In the genomic region with DNA sequence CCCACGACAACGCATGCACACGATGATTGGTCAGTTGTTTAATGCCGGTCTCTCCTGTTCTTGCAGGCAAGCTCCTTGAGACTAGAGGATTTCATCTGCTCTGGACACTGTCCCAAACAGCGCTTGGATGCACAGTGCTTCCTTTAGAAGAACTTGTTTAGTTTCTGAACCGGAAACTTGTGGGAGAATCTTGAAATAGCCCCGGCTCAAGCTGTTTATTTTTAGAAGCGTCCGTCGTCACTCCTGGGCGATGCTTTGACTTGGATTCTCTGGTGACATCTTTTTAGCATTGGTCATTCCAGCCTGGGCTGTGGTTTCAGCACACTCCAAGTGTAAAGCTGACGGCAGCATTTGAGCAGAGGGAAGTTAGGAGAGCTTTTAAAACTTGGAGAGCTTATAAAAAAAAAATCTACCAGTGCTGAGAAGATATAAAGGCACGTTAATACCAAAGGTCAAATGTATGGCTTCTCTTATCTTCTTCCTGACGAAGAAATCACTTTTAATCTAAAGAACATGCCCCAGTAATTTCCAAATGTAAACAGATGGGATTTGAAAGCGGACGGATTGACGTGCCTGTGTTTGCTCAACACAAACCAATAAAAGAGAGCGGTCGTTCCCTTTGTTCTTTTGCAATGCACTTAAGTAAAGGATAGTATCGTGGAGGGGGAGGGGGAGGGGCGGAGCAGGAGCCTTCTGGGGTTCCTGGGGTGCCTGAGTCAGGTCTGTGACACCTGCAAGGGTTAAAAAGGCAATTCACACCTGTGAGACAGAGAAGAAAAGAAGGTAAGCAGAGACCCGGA, we compare ENCODE assay signal across 8 mouse cellular contexts. TPM values are rescaled to one million over a fixed set of nuclear protein-coding genes. Genes with fewer than 3 reads are reported as not detected.
DNase-seq lines count a peak whose midpoint lies in the region; ATAC-seq and TF ChIP-seq lines count a peak whose summit lies in the region.

No protein-coding gene starts in this region.

- TF ChIP-seq POLR2A in bone marrow macrophage, adult 2 months (IDR thresholded peaks at IDR 0.05; ENCODE audit: borderline replicate concordance, low read depth, low read length) = no peak
- no peak for TF ChIP-seq POLR2A in heart, adult 2 months (IDR thresholded peaks at IDR 0.05; ENCODE audit: insufficient read depth, low read depth, low read length)

- no peak overlapping the region for H3K4me2 ChIP-seq in forebrain, embryonic 12.5 days
- H3K4me2 ChIP-seq in forebrain, embryonic 11.5 days (ENCODE audit: low read depth, low read length, severe bottlenecking) = no peak overlapping the region
- H3K4me2 ChIP-seq in intestine, postnatal 0 days (replicated peaks; ENCODE audit: low read depth) = peak overlapping the region; percentile 56
- peak overlapping the region; percentile 1 for H3K4me2 ChIP-seq in liver, embryonic 16.5 days (ENCODE audit: low read depth, low read length)

- TF ChIP-seq CTCF in bone marrow macrophage, adult 2 months (IDR thresholded peaks at IDR 0.05; ENCODE audit: low read depth, low read length) = no peak
- no peak for TF ChIP-seq CTCF in heart, adult 2 months (IDR thresholded peaks at IDR 0.05)
- TF ChIP-seq CTCF in intestine, postnatal 0 days (IDR thresholded peaks at IDR 0.05; ENCODE audit: low read depth) = no peak

- no peak overlapping the region for H3K4me3 ChIP-seq in forebrain, embryonic 12.5 days (replicated peaks)
- H3K4me3 ChIP-seq in forebrain, embryonic 11.5 days (ENCODE audit: low read depth, low read length) = no peak overlapping the region
- peak overlapping the region; percentile 42; the same call in 1 of the 2 replicates for H3K4me3 ChIP-seq in bone marrow macrophage, adult 2 months (ENCODE audit: insufficient read depth, low read length)
- peak overlapping the region; percentile 24; the same call in 1 of the 2 replicates for H3K4me3 ChIP-seq in heart, adult 2 months
- H3K4me3 ChIP-seq in intestine, postnatal 0 days (ENCODE audit: low read depth, low read length) = peak overlapping the region; percentile 17
- no peak overlapping the region for H3K4me3 ChIP-seq in liver, embryonic 16.5 days (ENCODE audit: low read depth, low read length)

- H3K9ac ChIP-seq in forebrain, embryonic 12.5 days = no peak overlapping the region
- H3K9ac ChIP-seq in forebrain, embryonic 11.5 days (ENCODE audit: low read length) = no peak overlapping the region
- no peak overlapping the region for H3K9ac ChIP-seq in heart, adult 2 months (ENCODE audit: low read depth, low read length)
- H3K9ac ChIP-seq in intestine, postnatal 0 days (ENCODE audit: low read depth, low read length) = no peak overlapping the region
- no peak overlapping the region for H3K9ac ChIP-seq in liver, embryonic 16.5 days (ENCODE audit: low read depth, low read length)

- no peaks in the 10 kb centered on the region for H3K36me3 ChIP-seq in forebrain, embryonic 12.5 days (replicated peaks)
- no peaks in the 10 kb centered on the region for H3K36me3 ChIP-seq in forebrain, embryonic 11.5 days (ENCODE audit: control insufficient read depth, insufficient read depth, low read length)
- H3K36me3 ChIP-seq in heart, adult 2 months (ENCODE audit: control insufficient read depth, insufficient read depth, low read length) = no peaks in the 10 kb centered on the region; the same call in 1 of the 2 replicates
- no peaks in the 10 kb centered on the region for H3K36me3 ChIP-seq in intestine, postnatal 0 days (ENCODE audit: control insufficient read depth, insufficient read depth)
- no peaks in the 10 kb centered on the region for H3K36me3 ChIP-seq in liver, embryonic 16.5 days (ENCODE audit: control insufficient read depth, insufficient read depth)
- H3K36me3 ChIP-seq in splenic B cell, adult 2 months (ENCODE audit: control insufficient read depth, insufficient read depth, low read length, poor library complexity, severe bottlenecking) = no peaks in the 10 kb centered on the region

- intact Hi-C loops in heart, adult 2 months (cut with DNase I) = loop anchor here (5.0 kb wide), 1 partner anchor 45 kb away; a partner anchor contains a TSS

- TF ChIP-seq EP300 in heart, adult 2 months (IDR thresholded peaks at IDR 0.05; ENCODE audit: insufficient read depth, low read depth, low read length) = no peak

- H3K79me2 ChIP-seq in heart, adult 2 months (replicated peaks; ENCODE audit: control insufficient read depth, insufficient read depth, low read length) = no peaks in the 10 kb centered on the region

- no peaks in the 10 kb centered on the region for H3K9me3 ChIP-seq in forebrain, embryonic 12.5 days
- H3K9me3 ChIP-seq in forebrain, embryonic 11.5 days (ENCODE audit: control insufficient read depth, low read length) = no peaks in the 10 kb centered on the region
- H3K9me3 ChIP-seq in intestine, postnatal 0 days (ENCODE audit: control insufficient read depth) = no peaks in the 10 kb centered on the region
- H3K9me3 ChIP-seq in liver, embryonic 16.5 days (replicated peaks; ENCODE audit: control insufficient read depth, low read length) = no peaks in the 10 kb centered on the region

- H3K4me1 ChIP-seq in forebrain, embryonic 12.5 days = peaks cover 7% of the 10 kb centered on the region; the same call in 1 of the 2 replicates
- no peaks in the 10 kb centered on the region for H3K4me1 ChIP-seq in forebrain, embryonic 11.5 days (replicated peaks; ENCODE audit: control insufficient read depth, insufficient read depth, low read length)
- H3K4me1 ChIP-seq in bone marrow macrophage, adult 2 months (ENCODE audit: control insufficient read depth, insufficient read depth, low read length) = peaks cover 30% of the 10 kb centered on the region
- H3K4me1 ChIP-seq in heart, adult 2 months (ENCODE audit: control insufficient read depth, insufficient read depth, low read length) = peaks cover 5% of the 10 kb centered on the region
- H3K4me1 ChIP-seq in intestine, postnatal 0 days (replicated peaks; ENCODE audit: control insufficient read depth, insufficient read depth, low read length) = 0 out of 2 replicates have a peak, but pooled peaks cover 3% of the 10 kb centered on the region
- no peaks in the 10 kb centered on the region; the same call in none of the 2 replicates for H3K4me1 ChIP-seq in liver, embryonic 16.5 days (ENCODE audit: control insufficient read depth, low read depth, low read length)

- H3K27ac ChIP-seq in forebrain, embryonic 12.5 days = 0 out of 2 replicates have a peak overlapping the region, but pooled peaks have one; percentile 46
- H3K27ac ChIP-seq in forebrain, embryonic 11.5 days (ENCODE audit: low read depth, low read length) = no peak overlapping the region
- peak overlapping the region; percentile 63 for H3K27ac ChIP-seq in bone marrow macrophage, adult 2 months (ENCODE audit: insufficient read depth, low read depth, low read length)
- peak overlapping the region; percentile 63 for H3K27ac ChIP-seq in heart, adult 2 months
- H3K27ac ChIP-seq in intestine, postnatal 0 days (ENCODE audit: low read depth, low read length) = peak overlapping the region; percentile 51; the same call in 1 of the 2 replicates
- no peak overlapping the region for H3K27ac ChIP-seq in liver, embryonic 16.5 days (ENCODE audit: low read length)

- ATAC-seq in forebrain, embryonic 12.5 days (ENCODE audit: low FRiP score) = no peak
- ATAC-seq in forebrain, embryonic 11.5 days (replicated peaks; ENCODE audit: low FRiP score) = no peak
- ATAC-seq in intestine, postnatal 0 days = peak; percentile 60
- ATAC-seq in liver, embryonic 16.5 days (ENCODE audit: low read depth) = no peak

- WGBS in forebrain, embryonic 12.5 days = 41% methylated on average over 22 of the region's 22 CpGs
- WGBS in forebrain, embryonic 11.5 days = 44% methylated on average over 22 of the region's 22 CpGs
- 4% methylated on average over 22 of the region's 22 CpGs for WGBS in heart, adult 2 months
- 2% methylated on average over 22 of the region's 22 CpGs for WGBS in intestine, postnatal 0 days
- 7% methylated on average over 22 of the region's 22 CpGs for WGBS in liver, embryonic 16.5 days (ENCODE audit: insufficient replicate concordance)

- no peak for DNase-seq in forebrain, embryonic 11.5 days (ENCODE audit: low spot score)
- peak; percentile 47 to 76 for DNase-seq in heart, adult 2 months
- peak; percentile 4 for DNase-seq in splenic B cell, adult 2 months (ENCODE audit: low read depth, low spot score)
- DNase-seq in layer of hippocampus, postnatal 36 days = no peak

- no peaks in the 10 kb centered on the region for H3K27me3 ChIP-seq in forebrain, embryonic 12.5 days
- no peaks in the 10 kb centered on the region for H3K27me3 ChIP-seq in forebrain, embryonic 11.5 days (ENCODE audit: control insufficient read depth, insufficient read depth, low read length)
- H3K27me3 ChIP-seq in heart, adult 2 months (ENCODE audit: control insufficient read depth, insufficient read depth, low read length) = no peaks in the 10 kb centered on the region
- no peaks in the 10 kb centered on the region for H3K27me3 ChIP-seq in intestine, postnatal 0 days (replicated peaks; ENCODE audit: control insufficient read depth, insufficient read depth, low read length)
- no peaks in the 10 kb centered on the region for H3K27me3 ChIP-seq in liver, embryonic 16.5 days (ENCODE audit: control insufficient read depth, insufficient read depth, low read depth, low read length)
- no peaks in the 10 kb centered on the region for H3K27me3 ChIP-seq in splenic B cell, adult 2 months (ENCODE audit: control insufficient read depth, insufficient read depth, low read length, poor library complexity, severe bottlenecking)

RNA-seq across cellular contexts. Expression of a gene that starts 46.5 kb away (rescaled TPM):
- polyA plus RNA-seq in forebrain, embryonic 12.5 days (2016; fragmentation: Nextera tagmentation; extraction: Ambion mirVana) = 35.8 and 41.7 TPM in 2 replicates
- polyA plus RNA-seq in forebrain, embryonic 11.5 days (2014; fragmentation: Nextera tagmentation; extraction: Ambion mirVana) = 43.2 and 48.5 TPM in 2 replicates
- 16.7 and 17.2 TPM in 2 replicates for polyA plus RNA-seq in bone marrow macrophage, adult 2 months (2012; ENCODE audit: insufficient read depth, insufficient read length, missing spikeins)
- 1 to 10 TPM; 6.9 to 9.1 TPM for total RNA-seq in heart, adult 2 months (2021)
- 8.4 and 9.9 TPM in 2 replicates for polyA plus RNA-seq in heart, adult 2 months (2012; rRNA removed)
- polyA plus RNA-seq in intestine, postnatal 0 days (2015; fragmentation: Nextera tagmentation; extraction: Ambion mirVana) = 10.2 and 12.6 TPM in 2 replicates
- polyA plus RNA-seq in liver, embryonic 16.5 days (2015; fragmentation: Nextera tagmentation; extraction: Ambion mirVana) = 4.0 and 4.2 TPM in 2 replicates
- total RNA-seq in layer of hippocampus, postnatal 36 days (2021) = 100 to 1,000 TPM; 208 to 226 TPM

Comparison
In these comparisons a context has a peak if more than half of its experiments do, and no peak if none do; other contexts are left out.
1. H3K27ac ChIP-seq: peak in forebrain, embryonic 12.5 days (single experiment), bone marrow macrophage, adult 2 months (single experiment), heart, adult 2 months (single experiment) and intestine, postnatal 0 days (single experiment); none in forebrain, embryonic 11.5 days (single experiment) and liver, embryonic 16.5 days (single experiment).
2. H3K4me2 ChIP-seq: peak in intestine, postnatal 0 days (single experiment) and liver, embryonic 16.5 days (single experiment); none in forebrain, embryonic 12.5 days (single experiment) and forebrain, embryonic 11.5 days (single experiment).
3. H3K4me3 ChIP-seq: peak in bone marrow macrophage, adult 2 months (single experiment), heart, adult 2 months (single experiment) and intestine, postnatal 0 days (single experiment); none in forebrain, embryonic 12.5 days (single experiment), forebrain, embryonic 11.5 days (single experiment) and liver, embryonic 16.5 days (single experiment).
4. DNase-seq: peak in heart, adult 2 months (2 of 2) and splenic B cell, adult 2 months (single experiment); none in forebrain, embryonic 11.5 days (single experiment) and layer of hippocampus, postnatal 36 days (0 of 2).